Comparison of ENCODE assay signal across 15 mouse cellular contexts in genomic region chr3:135513800-135514425, GRCm38 (mm10). TPM values are rescaled to one million over a fixed set of nuclear protein-coding genes. Genes with fewer than 3 reads are reported as not detected.
DNase-seq lines count a peak whose midpoint lies in the region; ATAC-seq and TF ChIP-seq lines count a peak whose summit lies in the region.
"Had no signal": no experiment of that assay in that cellular context is flagged by ENCODE, and none has a peak within 500 bp of the region (broad histone marks: within the 10 kb centered on the region; RNA-seq: fewer than 3 reads in every experiment).

No protein-coding gene starts in this region.

- no peaks in the 10 kb centered on the region for H3K27me3 ChIP-seq in heart, embryonic 10.5 days (ENCODE audit: insufficient read depth, poor library complexity, severe bottlenecking)
- H3K27me3 ChIP-seq in midbrain, embryonic 11.5 days (ENCODE audit: control insufficient read depth, insufficient read depth, low read length) = no peaks in the 10 kb centered on the region
- no peaks in the 10 kb centered on the region for H3K27me3 ChIP-seq in midbrain, embryonic 10.5 days (ENCODE audit: low read depth, poor library complexity, severe bottlenecking)
- no peaks in the 10 kb centered on the region for H3K27me3 ChIP-seq in intestine, postnatal 0 days (replicated peaks; ENCODE audit: control insufficient read depth, insufficient read depth, low read length)

- H3K9ac ChIP-seq in midbrain, embryonic 11.5 days (ENCODE audit: low read length) = no peak overlapping the region
- no peak overlapping the region for H3K9ac ChIP-seq in intestine, postnatal 0 days (ENCODE audit: low read depth, low read length)

- TF ChIP-seq CTCF in intestine, postnatal 0 days (IDR thresholded peaks at IDR 0.05; ENCODE audit: low read depth) = no peak

- peaks cover 14% of the 10 kb centered on the region; the same call in 1 of the 2 replicates for H3K36me3 ChIP-seq in heart, embryonic 10.5 days
- no peaks in the 10 kb centered on the region for H3K36me3 ChIP-seq in midbrain, embryonic 11.5 days (ENCODE audit: control insufficient read depth, insufficient read depth, low read length)
- H3K36me3 ChIP-seq in midbrain, embryonic 10.5 days = no peaks in the 10 kb centered on the region
- no peaks in the 10 kb centered on the region for H3K36me3 ChIP-seq in intestine, postnatal 0 days (ENCODE audit: control insufficient read depth, insufficient read depth)
- H3K36me3 ChIP-seq: embryonic facial prominence, embryonic 10.5 days had no signal

- H3K4me2 ChIP-seq in midbrain, embryonic 11.5 days = no peak overlapping the region
- H3K4me2 ChIP-seq in intestine, postnatal 0 days (replicated peaks; ENCODE audit: low read depth) = no peak overlapping the region

- intact Hi-C loops in heart, postnatal 10 days (cut with DNase I) = no loop called here

- ATAC-seq in midbrain, embryonic 11.5 days (ENCODE audit: low FRiP score) = no peak
- peak; percentile 30 for ATAC-seq in activated CD4-positive, CD25-positive, alpha-beta regulatory T cell, adult 4 months
- no peak for ATAC-seq in intestine, postnatal 0 days

- H3K4me1 ChIP-seq in heart, embryonic 10.5 days = peaks cover 36% of the 10 kb centered on the region
- H3K4me1 ChIP-seq in midbrain, embryonic 11.5 days (ENCODE audit: control insufficient read depth, insufficient read depth, low read length) = no peaks in the 10 kb centered on the region
- peaks cover 6% of the 10 kb centered on the region for H3K4me1 ChIP-seq in midbrain, embryonic 10.5 days
- no peaks in the 10 kb centered on the region; the same call in 1 of the 2 replicates for H3K4me1 ChIP-seq in intestine, postnatal 0 days (replicated peaks; ENCODE audit: control insufficient read depth, insufficient read depth, low read length)

- WGBS in heart, embryonic 10.5 days = 73% methylated on average over 14 of the region's 14 CpGs
- WGBS in midbrain, embryonic 11.5 days = 80% methylated on average over 14 of the region's 14 CpGs
- 80% methylated on average over 14 of the region's 14 CpGs for WGBS in midbrain, embryonic 10.5 days
- 78% methylated on average over 14 of the region's 14 CpGs for WGBS in intestine, postnatal 0 days

- H3K9me3 ChIP-seq in heart, embryonic 10.5 days = no peaks in the 10 kb centered on the region
- no peaks in the 10 kb centered on the region for H3K9me3 ChIP-seq in midbrain, embryonic 11.5 days (ENCODE audit: control insufficient read depth, low read length)
- no peaks in the 10 kb centered on the region for H3K9me3 ChIP-seq in midbrain, embryonic 10.5 days (replicated peaks)
- no peaks in the 10 kb centered on the region for H3K9me3 ChIP-seq in intestine, postnatal 0 days (ENCODE audit: control insufficient read depth)
- H3K9me3 ChIP-seq: embryonic facial prominence, embryonic 10.5 days had no signal

- no peak for DNase-seq in heart, embryonic 10.5 days (ENCODE audit: low spot score)
- DNase-seq in heart, postnatal 10 days = no peak
- DNase-seq in midbrain, embryonic 11.5 days (ENCODE audit: low spot score, missing footprints) = peak; percentile 73
- no peak for DNase-seq in midbrain, embryonic 10.5 days (ENCODE audit: low spot score)
- peak; percentile 81 for DNase-seq in naive thymus-derived CD4-positive, alpha-beta T cell, adult 2 months (ENCODE audit: low read depth)
- no peak for DNase-seq in spleen, adult 12 weeks (ENCODE audit: low spot score)
- DNase-seq: adrenal gland, adult 2 months; gastrocnemius, postnatal 14 days; liver; lung, adult 2 months had no signal

- peak overlapping the region; percentile 29 for H3K27ac ChIP-seq in heart, embryonic 10.5 days
- no peak overlapping the region for H3K27ac ChIP-seq in midbrain, embryonic 11.5 days (ENCODE audit: low read depth, low read length)
- H3K27ac ChIP-seq in midbrain, embryonic 10.5 days (replicated peaks) = no peak overlapping the region
- no peak overlapping the region for H3K27ac ChIP-seq in intestine, postnatal 0 days (ENCODE audit: low read depth, low read length)
- H3K27ac ChIP-seq: embryonic facial prominence, embryonic 10.5 days; kidney, postnatal 0 days had no signal

- H3K4me3 ChIP-seq in heart, embryonic 10.5 days = no peak overlapping the region
- H3K4me3 ChIP-seq in midbrain, embryonic 11.5 days (ENCODE audit: low read depth, low read length) = no peak overlapping the region
- H3K4me3 ChIP-seq in midbrain, embryonic 10.5 days = no peak overlapping the region
- no peak overlapping the region for H3K4me3 ChIP-seq in intestine, postnatal 0 days (ENCODE audit: low read depth, low read length)
- H3K4me3 ChIP-seq: embryonic facial prominence, embryonic 10.5 days; myocyte had no signal

RNA-seq across cellular contexts. Expression of gene Manba, which starts 28.5 kb away (rescaled TPM):
- 17.3 and 31.0 TPM in 2 replicates for polyA plus RNA-seq in heart, embryonic 10.5 days (2016; fragmentation: Nextera tagmentation; extraction: Ambion mirVana)
- 10 to 100 TPM; 22.5 to 26.8 TPM for total RNA-seq in heart, postnatal 10 days (2021)
- 4.4 and 5.8 TPM in 2 replicates for polyA plus RNA-seq in midbrain, embryonic 11.5 days (2014; fragmentation: Nextera tagmentation; extraction: Ambion mirVana)
- polyA plus RNA-seq in midbrain, embryonic 10.5 days (2016; fragmentation: Nextera tagmentation; extraction: Ambion mirVana) = 3.9 and 4.2 TPM in 2 replicates
- polyA plus RNA-seq in activated CD4-positive, CD25-positive, alpha-beta regulatory T cell, adult 4 months (2017; shearing (Covaris generic)) = 10 to 100 TPM; 16.9 to 20.9 TPM
- 18.6 and 20.9 TPM in 2 replicates for polyA plus RNA-seq in intestine, postnatal 0 days (2015; fragmentation: Nextera tagmentation; extraction: Ambion mirVana)

Comparison
In these comparisons a context has a peak if more than half of its experiments do, and no peak if none do; other contexts are left out.
1. DNase-seq: peak in midbrain, embryonic 11.5 days (single experiment) and naive thymus-derived CD4-positive, alpha-beta T cell, adult 2 months (single experiment); none in heart, embryonic 10.5 days (single experiment), heart, postnatal 10 days (0 of 2), midbrain, embryonic 10.5 days (single experiment) and spleen, adult 12 weeks (single experiment).